Mouse (Mus musculus) testis, postnatal 10 days (tissue): ENCODE measurements around the gene Ppp6r1.
A peak's percentile ranks its signal among the peaks of the same experiment; 100 is the strongest.

Source experiments
- DNase-seq: peaks from one replicate; pipeline ENCODE4 v3.0.0; 2021; ENCODE audit warnings: low spot score

Ppp6r1 gene

GRCm38 (mm10) chr7:4657521-4658127, 1.2 kb downstream of the Ppp6r1 start:
- DNase-seq, result no peak

- no peak for DNase-seq
Observed at GRCm38 (mm10) chr7:4656818-4657217, 2.0 kb downstream of the Ppp6r1 start.

DNA sequence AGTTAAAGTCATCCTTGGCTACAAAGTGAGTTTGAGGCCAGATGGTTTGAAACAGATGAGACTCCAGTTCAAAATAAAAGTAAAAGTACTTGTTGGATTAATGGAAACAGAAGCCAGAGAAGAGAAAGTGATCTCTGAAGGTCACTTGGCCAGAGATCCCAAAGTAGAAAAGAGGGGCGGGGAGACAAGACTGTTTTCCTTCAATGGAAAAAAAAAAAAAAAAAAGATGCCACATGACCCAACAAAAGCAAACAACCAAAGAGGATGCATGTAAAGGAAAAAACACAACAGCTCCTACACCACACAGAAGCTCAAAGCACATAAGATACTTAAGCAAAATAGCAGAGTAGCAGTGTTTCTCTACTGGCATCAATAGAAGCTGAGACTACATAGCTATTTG, 2.9 kb downstream of the Ppp6r1 start:
- DNase-seq, result no peak

DNA sequence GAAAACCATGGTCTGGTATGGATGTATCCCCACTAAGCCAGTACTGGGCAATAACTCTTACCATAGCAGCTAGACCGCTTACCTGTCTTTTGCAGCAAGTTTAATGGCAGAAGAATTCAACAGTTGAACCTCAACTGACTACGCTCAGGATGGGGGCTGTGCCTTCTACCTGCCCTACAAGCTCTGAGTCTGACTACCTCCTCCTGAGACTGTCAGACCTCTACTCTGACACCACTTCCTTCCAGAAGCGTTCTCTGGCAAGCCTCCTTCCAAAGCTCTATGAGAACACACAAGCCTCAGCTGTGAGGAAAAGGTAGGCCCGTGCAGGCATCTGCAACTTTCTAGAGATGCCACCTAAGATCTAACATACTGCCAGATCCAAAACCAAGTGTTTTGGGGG, 3.4 kb downstream of the Ppp6r1 start:
- no peak for DNase-seq

GRCm38 (mm10) chr7:4654221-4654620, 4.6 kb downstream of the Ppp6r1 start:
- DNase-seq, result no peak

- DNase-seq, result peak; percentile 38
Observed at GRCm38 (mm10) chr7:4653780-4654179, 5.0 kb downstream of the Ppp6r1 start.

- no peak for DNase-seq
Observed at GRCm38 (mm10) chr7:4653351-4653750, 5.5 kb downstream of the Ppp6r1 start.

GRCm38 (mm10) chr7:4652726-4653125, 6.1 kb downstream of the Ppp6r1 start:
- no peak for DNase-seq

DNA sequence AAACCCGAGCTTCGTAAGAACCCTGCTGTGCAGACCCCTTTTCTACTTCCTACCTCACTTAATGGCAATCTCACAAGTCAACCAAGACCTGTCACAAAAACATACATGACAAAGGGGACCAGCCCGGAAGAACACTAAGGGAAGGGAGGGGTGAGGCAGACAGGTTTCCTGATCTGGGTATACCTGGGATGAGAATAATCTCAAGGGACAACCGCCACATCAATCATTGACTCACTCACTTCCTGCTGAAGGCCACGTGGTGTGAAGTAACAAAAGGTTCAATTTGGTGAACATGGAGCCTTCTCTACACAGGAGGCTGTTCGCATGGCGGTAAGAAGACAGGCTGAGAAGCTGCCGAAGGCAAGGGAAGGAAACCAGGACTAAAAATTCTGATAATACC, 7.2 kb downstream of the Ppp6r1 start:
- DNase-seq, result no peak

- no peak for DNase-seq
Observed at GRCm38 (mm10) chr7:4647992-4648391, 10.8 kb downstream of the Ppp6r1 start.

DNA sequence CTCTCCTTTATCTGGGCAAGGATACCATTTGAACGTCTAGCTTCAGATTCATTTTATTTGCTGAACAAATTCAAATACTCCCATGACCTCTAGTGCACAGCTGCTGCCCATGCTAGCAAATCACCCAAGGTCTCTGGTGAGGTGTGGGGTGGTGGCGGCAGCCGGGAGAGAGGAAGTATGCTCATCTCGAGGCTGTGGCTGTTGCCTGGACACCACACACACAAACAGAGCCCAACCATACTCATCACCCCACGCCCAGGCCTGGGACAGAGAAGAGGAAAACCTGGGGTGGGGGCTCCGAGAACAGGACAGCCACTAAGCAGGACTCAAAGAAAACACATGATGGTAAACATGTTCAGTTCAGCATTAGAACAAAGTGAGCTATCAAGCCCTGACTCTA, 11.5 kb downstream of the Ppp6r1 start:
- peak; percentile 53 for DNase-seq

- no peak for DNase-seq
Observed at GRCm38 (mm10) chr7:4646806-4647205, 12.0 kb downstream of the Ppp6r1 start.

DNA sequence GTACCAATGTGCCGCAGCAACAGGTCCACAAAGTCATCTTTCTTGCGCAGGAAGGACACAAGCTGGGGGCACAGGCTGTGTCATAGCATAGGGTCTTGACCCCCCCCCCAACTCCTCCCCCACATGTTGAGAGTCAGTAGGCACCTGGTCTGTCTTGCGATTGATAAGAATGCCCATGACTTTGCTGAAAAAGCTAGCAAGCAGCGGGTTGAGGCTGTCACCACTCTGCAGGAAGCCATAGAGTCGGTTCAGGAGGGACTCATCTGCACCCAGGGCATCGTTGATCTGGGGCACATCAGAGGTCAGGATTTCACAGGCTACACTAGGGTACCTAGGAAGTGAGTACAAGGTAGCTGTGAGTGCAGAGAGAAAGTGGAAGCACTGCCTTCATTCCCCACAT, 15.6 kb downstream of the Ppp6r1 start:
- no peak for DNase-seq

DNA sequence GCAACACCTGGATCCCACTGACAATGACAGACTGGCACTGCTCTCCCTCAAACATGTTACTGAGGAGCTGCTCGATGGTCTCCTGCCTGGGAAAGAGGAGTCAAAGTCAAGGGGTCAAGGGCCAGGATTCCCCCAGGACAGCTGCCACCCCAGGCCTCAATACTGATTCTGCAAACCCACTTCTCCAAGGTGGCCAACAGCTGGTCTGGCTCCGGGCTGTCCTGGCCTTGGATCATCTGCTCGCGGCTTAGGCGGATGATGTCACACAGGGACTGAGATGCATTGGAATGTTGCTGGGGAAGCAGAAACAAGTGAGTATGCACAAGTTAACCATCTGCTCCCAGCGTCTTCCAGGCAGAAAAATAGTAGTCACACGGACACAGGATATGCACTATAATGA, 16.9 kb downstream of the Ppp6r1 start:
- DNase-seq, result no peak

GRCm38 (mm10) chr7:4641155-4641554, 17.7 kb downstream of the Ppp6r1 start:
- no peak for DNase-seq

DNA sequence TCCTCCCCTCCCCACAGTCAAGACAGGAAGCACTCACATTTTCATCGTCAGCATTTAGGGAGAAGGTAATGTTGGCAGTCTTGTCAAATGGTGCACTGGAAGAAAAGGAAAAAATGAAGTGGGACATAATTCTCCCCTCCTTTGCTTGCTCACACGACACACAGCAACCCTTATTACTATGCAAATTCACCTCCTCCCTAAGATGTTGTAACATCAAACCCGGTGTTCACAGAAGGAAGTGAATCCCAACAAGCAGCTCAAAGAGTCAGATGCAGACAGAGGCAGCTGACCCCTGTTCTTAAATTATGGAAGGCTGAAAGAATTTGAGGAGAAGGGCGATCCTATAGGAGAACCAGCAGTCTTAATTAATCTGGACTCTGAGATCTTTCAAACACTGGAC, 22.6 kb downstream of the Ppp6r1 start:
- no peak for DNase-seq

DNA sequence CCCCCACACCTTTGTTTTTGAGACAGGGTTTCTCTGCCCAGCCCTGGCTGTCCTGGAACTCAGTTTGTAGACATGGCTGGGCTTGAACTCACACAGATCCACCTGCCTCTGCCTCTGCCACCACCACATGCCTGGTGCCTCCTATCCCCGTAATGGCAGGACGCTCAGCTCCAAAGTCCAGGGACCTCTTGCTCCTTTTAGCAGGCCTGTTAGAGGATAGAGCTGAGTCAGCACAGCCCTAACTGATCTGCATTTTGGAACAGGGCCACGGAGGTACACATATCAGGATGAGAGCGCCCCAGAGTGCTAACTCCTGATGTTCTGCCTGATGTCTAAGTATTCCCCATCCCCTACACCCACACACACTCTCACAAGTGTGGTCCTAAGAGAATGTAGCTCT, 27.8 kb downstream of the Ppp6r1 start, which contains the start of gene Tmem86b:
Gene Tmem86b, minus strand, starts transcription at position 392 of the 400 bp plus-strand sequence.
- DNase-seq, result no peak

GRCm38 (mm10) chr7:4630198-4630597, 28.6 kb downstream of the Ppp6r1 start:
- no peak for DNase-seq

- DNase-seq, result no peak
Observed at GRCm38 (mm10) chr7:4629586-4629985, 29.2 kb downstream of the Ppp6r1 start.

- DNase-seq, result no peak
Observed at GRCm38 (mm10) chr7:4625928-4626327, 32.9 kb downstream of the Ppp6r1 start.

DNA sequence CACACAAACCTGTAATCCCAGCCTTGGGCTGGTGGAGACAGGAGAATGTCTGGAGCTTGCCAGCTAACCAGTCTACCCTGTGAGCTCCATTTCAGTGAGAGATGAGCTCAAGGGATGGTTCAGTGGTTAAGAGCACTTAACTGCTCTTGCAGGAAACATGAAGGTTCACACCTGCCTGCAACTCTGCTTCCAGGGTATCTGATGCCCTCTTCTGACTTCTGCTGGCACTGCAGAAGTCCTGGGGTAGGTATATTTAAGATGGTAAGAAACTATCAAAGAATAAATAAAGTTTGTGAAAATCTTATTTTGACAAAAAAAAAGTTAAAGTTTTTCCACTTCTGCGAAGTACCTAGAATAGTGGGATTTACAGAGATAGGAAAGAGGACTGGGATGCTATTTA, 34.5 kb downstream of the Ppp6r1 start:
- DNase-seq, result no peak

GRCm38 (mm10) chr7:4623544-4624189, 35.2 kb downstream of the Ppp6r1 start:
- DNase-seq, result peak; percentile 65

DNA sequence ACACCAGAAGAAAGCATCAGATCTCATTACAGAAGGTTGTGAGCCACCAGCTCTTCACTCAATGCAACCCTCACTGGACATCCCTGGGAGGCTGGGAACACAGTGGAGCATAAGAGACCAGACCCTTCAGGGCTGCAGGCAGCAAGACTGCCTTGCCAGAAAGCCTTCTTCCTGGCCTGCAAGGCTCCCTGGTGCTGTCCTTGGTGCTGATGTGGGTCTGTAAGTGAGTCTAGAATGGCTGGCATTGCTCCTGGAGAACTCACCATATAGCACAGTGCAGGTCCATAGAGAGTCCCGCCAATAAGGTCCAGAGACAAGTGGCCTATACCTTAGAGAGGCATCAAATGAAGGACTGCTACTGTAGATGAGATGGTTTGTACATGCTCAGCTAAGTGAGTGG, 38.8 kb downstream of the Ppp6r1 start:
- DNase-seq, result peak; percentile 82
